Mouse (Mus musculus): Measurements from ENCODE around the gene Ly6g5c. TPM values are rescaled to one million over a fixed set of nuclear protein-coding genes. Genes with fewer than 3 reads are reported as not detected.

Gene Ly6g5c
- polyA plus RNA-seq, 1 experiment from 2014 or later = not detected

GRCm38 (mm10) chr17:35133517-35133916, 25.4 kb downstream of the Ly6g5c start:
- Histone ChIP-seq H3K27me3 (replicated peaks) (no peaks in the 10 kb centered on the region), H3K9me3 (replicated peaks) (no peaks in the 10 kb centered on the region), H3K36me3 (peaks cover 6% of the 10 kb centered on the region), H3K4me1 (peaks cover 39% of the 10 kb centered on the region), H3K9ac (replicated peaks) (no peak overlapping the region), H3K27ac (replicated peaks) (no peak overlapping the region), H3K4me2 (no peak overlapping the region), H3K4me3 (replicated peaks) (no peak overlapping the region)
- no peak for ATAC-seq (ENCODE audit: low FRiP score)
- WGBS = 95% methylated on average over 7 of the region's 7 CpGs

- Histone ChIP-seq H3K4me3 (replicated peaks) (peak within 1 kb of the TSS; percentile 73), H3K36me3 (peaks cover 21% of the 10 kb centered on the region), H3K27ac (replicated peaks) (peak within 1 kb of the TSS; percentile 98), H3K4me1 (peaks cover 35% of the 10 kb centered on the region), H3K4me2 (peak within 1 kb of the TSS; percentile 89), H3K9ac (replicated peaks) (peak within 1 kb of the TSS; percentile 78), H3K9me3 (replicated peaks) (no peaks in the 10 kb centered on the region), H3K27me3 (replicated peaks) (no peaks in the 10 kb centered on the region)
- WGBS = under 1% methylated on average over 66 of the region's 66 CpGs
- ATAC-seq (ENCODE audit: low FRiP score) = peak; percentile 95
Measured at GRCm38 (mm10) chr17:35134801-35135590, 26.9 kb downstream of the Ly6g5c start, which contains the start of gene Bag6. Gene Bag6, plus strand, starts transcription at chr17:35135178.

GRCm38 (mm10) chr17:35135591-35136320, 27.7 kb downstream of the Ly6g5c start:
- peak overlapping the region; percentile 73 for H3K4me3 ChIP-seq (replicated peaks)
- H3K27ac ChIP-seq (replicated peaks) = peak overlapping the region; percentile 98
- 1% methylated on average over 43 of the region's 43 CpGs for WGBS
- no peaks in the 10 kb centered on the region for H3K9me3 ChIP-seq (replicated peaks)
- H3K4me1 ChIP-seq = peaks cover 35% of the 10 kb centered on the region
- no peaks in the 10 kb centered on the region for H3K27me3 ChIP-seq (replicated peaks)
- ATAC-seq (ENCODE audit: low FRiP score) = peak; percentile 74
- peak overlapping the region; percentile 78 for H3K9ac ChIP-seq (replicated peaks)
- H3K36me3 ChIP-seq = peaks cover 26% of the 10 kb centered on the region
- H3K4me2 ChIP-seq = peak overlapping the region; percentile 89

GRCm38 (mm10) chr17:35139269-35139668, 31.2 kb downstream of the Ly6g5c start:
- H3K36me3 ChIP-seq = peaks cover 59% of the 10 kb centered on the region
- peaks cover 29% of the 10 kb centered on the region for H3K4me1 ChIP-seq
- no peak overlapping the region for H3K4me3 ChIP-seq (replicated peaks)
- no peaks in the 10 kb centered on the region for H3K27me3 ChIP-seq (replicated peaks)
- H3K9ac ChIP-seq (replicated peaks) = no peak overlapping the region
- no peak overlapping the region for H3K27ac ChIP-seq (replicated peaks)
- no peak for ATAC-seq (ENCODE audit: low FRiP score)
- 94% methylated on average over 3 of the region's 3 CpGs for WGBS
- H3K4me2 ChIP-seq = no peak overlapping the region
- H3K9me3 ChIP-seq (replicated peaks) = no peaks in the 10 kb centered on the region

- no peaks in the 10 kb centered on the region for H3K9me3 ChIP-seq (replicated peaks)
- H3K4me2 ChIP-seq = no peak overlapping the region
- WGBS = 81% methylated on average over 16 of the region's 16 CpGs
- no peak overlapping the region for H3K27ac ChIP-seq (replicated peaks)
- peaks cover 72% of the 10 kb centered on the region for H3K36me3 ChIP-seq
- no peak for ATAC-seq (ENCODE audit: low FRiP score)
- H3K4me3 ChIP-seq (replicated peaks) = no peak overlapping the region
- H3K27me3 ChIP-seq (replicated peaks) = no peaks in the 10 kb centered on the region
- H3K9ac ChIP-seq (replicated peaks) = no peak overlapping the region
- H3K4me1 ChIP-seq = peaks cover 27% of the 10 kb centered on the region
Measured at GRCm38 (mm10) chr17:35140490-35140996, 32.5 kb downstream of the Ly6g5c start.

- Histone ChIP-seq H3K4me1 (peaks cover 18% of the 10 kb centered on the region), H3K36me3 (peaks cover 86% of the 10 kb centered on the region), H3K27ac (replicated peaks) (no peak overlapping the region), H3K4me2 (no peak overlapping the region), H3K27me3 (replicated peaks) (no peaks in the 10 kb centered on the region), H3K9me3 (replicated peaks) (no peaks in the 10 kb centered on the region), H3K9ac (replicated peaks) (no peak overlapping the region), H3K4me3 (replicated peaks) (no peak overlapping the region)
- no peak for ATAC-seq (ENCODE audit: low FRiP score)
- 91% methylated on average over 6 of the region's 6 CpGs for WGBS
Measured at GRCm38 (mm10) chr17:35141971-35142370, 33.9 kb downstream of the Ly6g5c start.

GRCm38 (mm10) chr17:35146139-35146538, 38.1 kb downstream of the Ly6g5c start:
- no peaks in the 10 kb centered on the region for H3K9me3 ChIP-seq (replicated peaks)
- WGBS = 91% methylated on average over 5 of the region's 5 CpGs
- no peak overlapping the region for H3K27ac ChIP-seq (replicated peaks)
- peaks cover 97% of the 10 kb centered on the region for H3K36me3 ChIP-seq
- no peak for ATAC-seq (ENCODE audit: low FRiP score)
- H3K9ac ChIP-seq (replicated peaks) = no peak overlapping the region
- 0 out of 2 replicates have a peak, but pooled peaks cover 5% of the 10 kb centered on the region for H3K4me1 ChIP-seq
- H3K4me3 ChIP-seq (replicated peaks) = no peak overlapping the region
- no peak overlapping the region for H3K4me2 ChIP-seq
- no peaks in the 10 kb centered on the region for H3K27me3 ChIP-seq (replicated peaks)

GRCm38 (mm10) chr17:35147348-35147747, 39.3 kb downstream of the Ly6g5c start:
- H3K9ac ChIP-seq (replicated peaks) = no peak overlapping the region
- no peaks in the 10 kb centered on the region for H3K9me3 ChIP-seq (replicated peaks)
- no peak overlapping the region; the same call in 1 of the 2 replicates for H3K27ac ChIP-seq (replicated peaks)
- 0 out of 2 replicates have a peak, but pooled peaks cover 5% of the 10 kb centered on the region for H3K4me1 ChIP-seq
- no peak overlapping the region for H3K4me3 ChIP-seq (replicated peaks)
- H3K36me3 ChIP-seq = peaks cover 96% of the 10 kb centered on the region
- H3K27me3 ChIP-seq (replicated peaks) = no peaks in the 10 kb centered on the region
- H3K4me2 ChIP-seq = no peak overlapping the region
- no peak for ATAC-seq (ENCODE audit: low FRiP score)
- WGBS = 62% methylated on average over 3 of the region's 3 CpGs

- H3K4me1 ChIP-seq = 0 out of 2 replicates have a peak, but pooled peaks cover 5% of the 10 kb centered on the region
- H3K4me2 ChIP-seq = no peak overlapping the region
- H3K27me3 ChIP-seq (replicated peaks) = no peaks in the 10 kb centered on the region
- 65% methylated on average over 5 of the region's 5 CpGs for WGBS
- 0 out of 2 replicates have a peak overlapping the region, but pooled peaks have one; percentile 41 for H3K27ac ChIP-seq (replicated peaks)
- ATAC-seq (ENCODE audit: low FRiP score) = no peak
- no peak overlapping the region for H3K4me3 ChIP-seq (replicated peaks)
- H3K9ac ChIP-seq (replicated peaks) = no peak overlapping the region
- peaks cover 96% of the 10 kb centered on the region for H3K36me3 ChIP-seq
- no peaks in the 10 kb centered on the region for H3K9me3 ChIP-seq (replicated peaks)
Measured at GRCm38 (mm10) chr17:35147922-35148639, 40.0 kb downstream of the Ly6g5c start.

GRCm38 (mm10) chr17:35152121-35152520, 44.0 kb downstream of the Ly6g5c start:
- 93% methylated on average over 4 of the region's 4 CpGs for WGBS

GRCm38 (mm10) chr17:35153077-35153476, 45.0 kb downstream of the Ly6g5c start:
- no peaks in the 10 kb centered on the region for H3K9me3 ChIP-seq (replicated peaks)
- no peak overlapping the region for H3K4me2 ChIP-seq
- ATAC-seq (ENCODE audit: low FRiP score) = no peak
- peaks cover 3% of the 10 kb centered on the region; the same call in 1 of the 2 replicates for H3K4me1 ChIP-seq
- no peaks in the 10 kb centered on the region for H3K27me3 ChIP-seq (replicated peaks)
- 95% methylated on average over 9 of the region's 9 CpGs for WGBS
- no peak overlapping the region for H3K9ac ChIP-seq (replicated peaks)
- no peak overlapping the region for H3K4me3 ChIP-seq (replicated peaks)
- no peak overlapping the region for H3K27ac ChIP-seq (replicated peaks)
- peaks cover 97% of the 10 kb centered on the region for H3K36me3 ChIP-seq

More at GRCm38 (mm10) chr17:35152121-35152520, 44.0 kb downstream of the Ly6g5c start:
- peaks cover 5% of the 10 kb centered on the region; the same call in 1 of the 2 replicates for H3K4me1 ChIP-seq
- no peak overlapping the region for H3K27ac ChIP-seq (replicated peaks)
- no peak overlapping the region for H3K4me3 ChIP-seq (replicated peaks)
- H3K9me3 ChIP-seq (replicated peaks) = no peaks in the 10 kb centered on the region
- no peak overlapping the region for H3K9ac ChIP-seq (replicated peaks)
- H3K27me3 ChIP-seq (replicated peaks) = no peaks in the 10 kb centered on the region
- peaks cover 97% of the 10 kb centered on the region for H3K36me3 ChIP-seq
- no peak overlapping the region for H3K4me2 ChIP-seq
- ATAC-seq (ENCODE audit: low FRiP score) = no peak

Data from neural tube, embryonic 15.5 days (tissue).